Mouse (Mus musculus) heart, postnatal 0 days (tissue): Measurements from ENCODE around the gene Rpap3.

Source experiments
- CTCF ChIP-seq: IDR thresholded peaks from 2 replicates; pipeline ENCODE4 v1.5.1; 2016; ENCODE audit warnings: antibody characterized with exemption, control low read depth, low read depth
- EP300 ChIP-seq: IDR thresholded peaks from 2 replicates; pipeline ENCODE4 v1.6.1; 2016; ENCODE audit warnings: antibody characterized with exemption, low read depth

DNA sequence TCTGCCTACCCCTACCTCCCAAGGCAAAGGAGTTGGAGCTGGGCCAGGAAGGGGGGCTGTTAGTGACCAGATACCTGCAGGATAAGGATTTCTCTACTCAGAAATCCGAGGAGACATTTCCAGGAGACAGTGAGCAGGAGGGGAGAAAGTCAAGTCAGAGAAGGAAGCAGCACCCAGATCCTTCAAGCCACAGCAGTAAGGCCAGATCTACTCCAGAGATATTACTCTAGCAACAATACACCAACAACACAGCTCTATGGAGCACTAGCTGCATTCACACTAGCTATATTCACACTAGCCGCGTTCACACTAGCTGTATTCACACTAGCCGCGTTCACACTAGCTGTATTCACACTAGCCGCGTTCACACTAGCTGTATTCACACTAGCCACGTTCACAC lies 9.5 kb upstream of the Rpap3 start:
- TF ChIP-seq CTCF (no peak), EP300 (no peak)
